Mouse (Mus musculus) monocyte, adult 2 months (primary cell): ENCODE data around the gene B4galnt1.

Source experiments
- DNase-seq, 2 experiments: peaks; one replicate each; pipeline ENCODE4 v3.0.0; 2022; ENCODE audit warnings: low spot score in 2 of 2, low read depth in 1 of 2

The B4galnt1 gene

DNA sequence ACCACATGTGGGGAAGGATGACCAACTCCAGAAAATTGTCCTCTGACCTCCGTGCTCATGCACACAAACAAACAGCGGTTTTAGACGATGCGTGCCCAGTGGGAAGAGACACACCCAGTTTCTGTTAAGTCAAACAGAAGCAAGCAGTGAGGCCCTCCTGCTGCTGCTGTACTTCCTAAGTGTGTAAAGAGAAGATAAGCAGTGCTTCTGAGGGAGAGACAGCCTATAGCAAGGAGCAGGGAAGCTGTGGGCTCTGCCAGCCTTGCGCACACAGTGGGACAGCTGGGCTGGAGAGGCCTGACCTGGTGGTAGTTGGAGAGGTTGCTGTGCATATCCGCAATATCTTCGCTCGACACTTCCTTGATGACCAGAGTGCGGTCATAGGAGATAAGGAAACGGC lies 40.3 kb downstream of the B4galnt1 start:
- DNase-seq: no peak

DNA sequence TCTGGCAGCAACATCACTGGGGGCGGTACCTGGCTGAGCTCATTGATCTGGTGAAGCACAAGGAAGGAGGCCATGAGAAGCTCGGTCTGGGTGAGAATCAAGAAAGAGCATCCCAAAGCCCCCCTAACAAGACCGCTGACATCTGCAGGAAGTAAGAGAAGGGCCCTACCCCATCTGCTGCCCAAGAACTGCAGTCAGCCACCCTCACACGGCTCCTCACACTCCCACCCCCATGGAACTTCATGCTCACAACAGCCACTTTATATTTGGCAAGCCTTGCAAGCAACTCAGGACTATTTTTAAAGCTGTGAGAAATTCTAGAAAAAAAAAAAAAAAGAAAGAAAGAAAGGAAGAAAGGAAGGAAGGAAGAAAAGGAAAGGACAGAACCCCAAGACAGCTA lies 43.9 kb downstream of the B4galnt1 start:
- no peak for DNase-seq

GRCm38 (mm10) chr10:127209928-127210570 lies 45.0 kb downstream of the B4galnt1 start:
- no peak for DNase-seq

GRCm38 (mm10) chr10:127210961-127211405 lies 46.0 kb downstream of the B4galnt1 start:
- no peak for DNase-seq

DNA sequence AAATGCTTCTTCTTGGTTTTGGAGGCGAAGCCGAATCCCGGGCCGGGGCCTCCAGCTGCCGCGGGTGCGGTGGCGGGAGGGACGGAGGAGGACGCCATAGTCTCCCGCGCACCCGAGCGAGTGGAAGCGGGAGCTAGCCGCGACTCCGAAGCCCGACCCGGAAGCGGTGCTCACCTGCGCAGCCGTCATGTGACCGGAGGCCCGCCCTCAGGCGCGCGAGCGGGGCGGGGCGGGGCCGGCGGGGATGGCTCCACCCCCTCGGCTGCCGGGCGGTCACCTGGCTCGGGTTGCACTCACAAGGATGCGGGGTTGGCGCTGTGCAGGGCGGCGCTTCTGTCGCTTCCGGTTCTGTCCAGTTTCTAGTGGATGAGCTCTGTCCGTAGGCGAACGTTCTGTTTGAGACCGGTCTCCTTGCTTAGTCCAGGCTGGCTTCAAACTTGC lies 46.4 kb downstream of the B4galnt1 start, which contains the start of gene Pip4k2c:
Gene Pip4k2c (minus strand): TSS at position 172 of the 441 bp plus-strand sequence.
- DNase-seq: peak in 1 of 2 experiments; percentile 74

GRCm38 (mm10) chr10:127213272-127213671 lies 48.2 kb downstream of the B4galnt1 start:
- no peak for DNase-seq

DNA sequence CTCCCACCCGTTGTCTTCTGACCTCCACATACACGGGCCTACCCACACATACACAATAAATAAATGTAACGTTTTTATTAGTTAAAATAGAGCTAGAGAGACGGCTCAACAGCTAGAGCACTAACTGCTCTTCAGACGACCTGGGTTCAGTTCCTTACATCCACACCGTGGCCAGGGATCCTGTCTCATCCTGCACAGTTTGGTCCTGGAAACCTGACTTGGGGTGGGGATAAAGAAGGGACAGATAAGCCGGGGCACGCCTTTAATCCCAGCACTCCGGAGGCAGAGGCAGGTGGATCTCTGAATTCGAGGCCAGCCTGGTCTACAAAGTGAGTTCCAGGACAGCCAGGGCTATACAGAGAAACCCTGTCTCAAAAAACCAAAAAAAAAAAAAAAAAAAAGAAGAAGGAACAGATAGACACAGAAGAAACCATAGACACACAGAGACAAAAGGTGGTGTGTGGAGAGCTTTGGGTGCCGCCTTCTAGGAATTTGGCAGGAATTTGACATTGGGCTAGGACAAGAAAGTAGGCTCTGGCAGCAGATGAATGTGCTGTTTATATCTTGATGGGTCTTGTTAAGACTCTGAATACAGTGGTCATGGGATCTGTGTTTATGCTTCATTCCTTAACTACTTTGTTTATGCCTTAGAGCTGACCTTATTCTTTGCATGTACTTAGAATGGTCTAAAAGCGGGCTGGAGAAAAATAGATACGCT lies 48.8 kb downstream of the B4galnt1 start:
- no peak for DNase-seq

DNA sequence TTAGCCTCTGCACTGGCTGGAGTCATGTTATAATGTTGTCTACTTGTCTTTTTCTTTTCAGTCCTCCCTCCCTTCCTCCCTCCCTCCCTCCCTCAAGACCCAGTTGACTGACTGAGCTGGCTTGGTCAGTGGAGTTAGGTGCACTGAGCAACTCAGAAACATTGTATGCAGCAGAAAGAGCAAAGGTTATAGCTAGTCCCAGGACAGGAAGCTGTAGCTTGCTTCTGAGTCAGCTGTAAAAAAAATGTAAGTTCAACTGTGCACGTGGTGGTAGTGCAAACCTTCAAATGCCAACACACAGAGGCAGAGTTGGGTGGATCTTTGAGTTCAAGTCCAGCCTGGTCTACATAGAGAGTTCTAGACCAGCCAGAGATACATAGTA lies 49.4 kb downstream of the B4galnt1 start:
- no peak for DNase-seq

- no peak for DNase-seq
Measured at GRCm38 (mm10) chr10:127216456-127216855, 51.4 kb downstream of the B4galnt1 start.

DNA sequence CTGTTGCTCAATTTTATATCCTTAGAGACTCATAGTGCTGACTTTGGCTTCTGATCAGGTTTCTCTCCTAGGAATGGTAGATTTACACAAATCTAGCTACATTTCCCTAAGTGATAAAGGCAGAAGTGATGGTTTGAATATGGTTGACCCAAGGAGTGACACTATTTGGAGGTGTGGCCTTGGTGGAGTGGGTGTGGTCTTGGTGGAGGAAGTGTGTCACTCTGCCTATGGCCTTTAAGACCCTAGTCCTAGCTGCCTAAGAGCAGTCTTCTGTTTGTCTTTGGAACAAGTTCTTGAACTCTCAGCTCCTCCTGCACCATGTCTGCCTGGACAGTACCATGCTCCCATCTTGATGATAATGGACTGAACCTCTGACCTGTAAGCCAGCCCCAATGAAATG lies 52.2 kb downstream of the B4galnt1 start:
- no peak for DNase-seq

GRCm38 (mm10) chr10:127218339-127218738 lies 53.3 kb downstream of the B4galnt1 start:
- no peak for DNase-seq
